Mouse (Mus musculus) c-Kit-positive CD71-negative TER-119-negative erythroid progenitor cells, embryonic 14.5 days (primary cell): ENCODE measurements around the gene Palmd.

ENCODE experiments used
- DNase-seq: peaks from one replicate; pipeline ENCODE4 v3.0.0-alpha.2; 2013; ENCODE audit warnings: low read depth

The Palmd gene

DNA sequence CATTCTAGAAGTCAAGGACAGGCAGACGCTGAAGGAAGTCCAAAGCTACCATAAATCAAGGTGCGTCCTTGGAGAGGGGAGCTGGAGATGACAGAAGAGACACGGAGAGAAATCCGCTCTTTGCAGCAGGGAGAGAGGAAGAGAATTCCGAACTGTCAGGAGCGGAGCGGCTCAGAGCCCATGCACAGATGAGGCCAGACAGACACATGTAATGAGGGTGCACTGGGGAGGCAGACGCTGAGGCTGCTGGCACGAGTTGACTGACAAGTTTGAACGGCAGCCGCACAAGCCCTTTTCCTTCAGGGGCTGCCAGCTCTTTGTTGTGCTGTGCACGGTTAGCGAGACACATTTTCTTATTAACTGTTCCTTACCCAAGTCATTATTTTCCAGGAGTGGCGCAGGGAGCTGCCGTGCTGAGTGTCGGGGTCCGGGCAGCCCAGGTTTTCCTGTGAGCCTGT is at the start of gene Palmd:
Gene Palmd, minus strand, starts transcription at position 448 of the 458 bp plus-strand sequence.
- no peak for DNase-seq

DNA sequence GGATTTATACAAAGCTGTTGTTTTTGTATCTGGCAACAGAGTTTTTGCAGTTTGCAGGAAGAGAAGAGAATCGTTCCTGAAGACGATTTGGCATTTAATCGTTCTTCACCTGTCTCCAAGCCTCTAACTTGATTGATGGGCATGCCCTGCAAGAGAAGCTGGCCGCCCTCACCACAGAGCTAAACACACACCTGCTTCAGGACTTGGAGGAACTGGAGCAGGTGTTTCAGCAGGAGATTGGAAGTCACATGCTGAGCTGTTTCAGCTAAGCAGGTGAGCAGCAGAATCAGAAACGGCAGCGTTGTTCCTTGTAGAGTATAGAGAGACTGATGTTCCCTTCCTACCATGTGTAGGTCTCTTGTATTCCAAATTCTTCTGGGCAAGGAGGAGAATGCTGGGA is 41.4 kb upstream of the Palmd start:
- DNase-seq, result no peak

DNA sequence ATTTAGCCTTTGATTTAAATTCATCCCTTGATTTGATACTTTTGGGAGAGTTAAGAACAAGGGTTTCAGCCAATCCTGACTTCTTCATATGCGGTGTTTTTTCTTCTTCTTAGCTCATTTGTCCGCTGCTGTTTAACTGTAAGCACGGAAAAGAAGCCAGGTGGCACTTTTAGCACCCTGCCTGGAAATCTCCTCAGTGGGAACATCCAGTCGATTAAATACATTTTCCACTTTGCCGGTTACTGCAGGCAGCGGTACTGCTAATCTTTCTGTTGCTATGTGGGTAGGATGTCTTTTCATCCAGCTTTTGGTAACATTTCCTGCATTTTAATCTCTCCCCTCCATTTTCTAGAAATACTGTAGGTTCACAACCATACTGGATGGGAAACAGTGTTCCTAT is 38.6 kb upstream of the Palmd start:
- DNase-seq, result no peak

DNA sequence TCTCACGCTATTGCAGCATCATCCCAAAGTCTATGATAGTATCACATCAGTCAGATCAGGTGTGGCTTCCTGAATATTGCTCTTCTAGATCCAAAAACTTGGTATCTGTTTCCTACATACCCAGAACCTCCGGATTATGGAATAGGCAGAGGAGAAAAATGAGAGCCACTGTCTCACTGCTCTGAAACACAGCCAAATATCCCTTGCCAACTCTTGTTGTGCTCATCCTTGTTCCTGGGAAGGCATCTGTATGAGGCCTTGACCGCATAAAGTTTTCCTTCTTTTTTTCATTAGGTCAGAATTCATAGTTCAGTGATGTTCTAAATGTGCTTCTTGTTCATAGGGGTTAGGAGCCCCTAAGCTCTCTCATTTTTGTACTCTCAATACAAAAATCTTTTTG is 37.8 kb upstream of the Palmd start:
- no peak for DNase-seq

DNA sequence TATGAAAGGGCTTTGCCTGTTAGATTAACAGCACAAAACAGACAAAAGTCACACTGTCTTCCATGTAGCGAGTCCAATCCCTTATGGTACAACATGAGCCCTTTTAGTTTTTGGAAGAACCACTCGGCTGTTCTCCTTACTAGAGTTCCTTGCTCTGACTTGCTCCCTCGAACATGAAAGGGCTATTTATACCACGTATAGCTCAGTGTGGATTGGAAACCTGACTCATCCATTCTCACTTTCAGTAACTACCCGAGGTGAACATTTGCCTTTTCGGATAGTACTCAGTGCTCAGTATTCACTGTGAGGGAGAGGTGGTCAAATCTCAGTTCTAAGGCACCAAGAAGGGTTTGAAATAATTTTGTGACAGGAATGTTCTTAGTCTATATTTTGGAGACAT is 34.6 kb upstream of the Palmd start:
- no peak for DNase-seq

DNA sequence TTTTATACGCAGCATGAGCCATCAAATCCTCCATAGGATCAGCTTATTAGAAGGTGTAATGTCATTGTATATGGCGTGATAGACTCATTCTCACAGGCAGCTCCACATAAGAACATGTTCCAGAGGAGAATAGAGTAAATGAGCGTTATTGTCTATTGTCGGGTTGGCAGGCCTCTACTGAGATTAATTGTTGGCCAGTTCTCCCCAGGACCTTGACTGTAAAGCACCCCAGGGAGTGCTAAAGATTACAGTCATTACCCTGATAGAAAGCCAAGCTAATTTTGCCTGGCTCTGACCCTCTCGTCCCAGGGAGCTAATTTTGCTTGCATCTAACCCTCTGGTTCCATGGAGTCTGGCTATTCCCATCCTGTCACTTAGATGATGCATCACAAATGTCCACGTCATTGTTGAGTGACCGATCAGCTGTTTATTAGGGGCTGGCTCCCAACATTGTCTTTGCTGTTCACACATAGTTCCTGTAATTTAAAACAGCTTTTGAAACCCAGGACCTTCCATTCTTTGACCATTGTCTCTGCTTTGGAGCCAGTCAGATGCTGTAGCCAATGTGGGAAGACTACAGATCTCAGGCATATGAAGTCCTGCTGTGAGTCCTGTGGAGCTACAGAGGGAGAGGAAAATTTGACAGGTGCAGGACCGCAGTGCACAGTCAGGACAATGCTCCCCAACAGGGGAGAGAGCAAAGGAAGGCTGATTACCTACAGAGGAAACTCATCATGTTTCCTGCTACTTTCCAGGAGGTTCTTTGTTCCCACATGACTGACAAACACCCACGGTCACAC is 33.1 kb upstream of the Palmd start:
- DNase-seq, result no peak

DNA sequence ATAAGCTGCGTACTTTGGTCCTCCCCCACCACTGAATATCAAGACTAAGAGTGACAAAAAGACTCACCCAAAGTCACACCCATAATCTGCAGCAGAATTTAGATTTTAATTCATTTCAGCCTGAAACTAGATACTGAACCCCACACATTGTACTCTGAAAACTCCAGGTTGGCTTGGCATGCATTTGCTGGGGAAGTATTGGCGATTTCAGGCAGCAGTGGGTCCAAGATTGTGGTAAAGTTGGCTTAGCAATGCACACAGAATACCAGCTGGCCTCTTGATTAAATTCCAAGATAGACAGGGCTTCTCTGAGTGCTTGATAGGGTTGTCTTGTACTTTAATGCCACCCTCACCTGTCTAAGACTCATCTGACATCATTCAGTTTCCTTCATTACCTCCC is 24.2 kb upstream of the Palmd start:
- DNase-seq, result no peak

DNA sequence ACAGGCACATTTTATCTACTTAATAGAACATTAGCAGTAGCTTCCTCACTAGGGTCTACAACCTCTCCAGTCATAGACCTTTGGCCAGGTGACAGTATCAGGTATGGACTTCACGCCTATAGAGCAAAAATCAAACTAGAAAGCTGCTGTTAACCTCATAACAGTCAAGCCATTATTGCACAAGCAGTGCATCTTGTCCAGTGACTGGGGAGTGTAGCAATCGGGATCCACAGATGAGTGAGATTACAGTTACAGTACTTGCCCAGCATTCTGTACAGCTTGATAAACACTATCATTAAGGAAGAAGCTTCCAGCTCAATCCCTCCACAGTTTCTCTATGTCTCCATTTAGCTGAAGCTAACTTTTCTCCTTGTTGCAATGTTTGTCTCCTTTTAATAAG is 22.4 kb upstream of the Palmd start:
- no peak for DNase-seq

DNA sequence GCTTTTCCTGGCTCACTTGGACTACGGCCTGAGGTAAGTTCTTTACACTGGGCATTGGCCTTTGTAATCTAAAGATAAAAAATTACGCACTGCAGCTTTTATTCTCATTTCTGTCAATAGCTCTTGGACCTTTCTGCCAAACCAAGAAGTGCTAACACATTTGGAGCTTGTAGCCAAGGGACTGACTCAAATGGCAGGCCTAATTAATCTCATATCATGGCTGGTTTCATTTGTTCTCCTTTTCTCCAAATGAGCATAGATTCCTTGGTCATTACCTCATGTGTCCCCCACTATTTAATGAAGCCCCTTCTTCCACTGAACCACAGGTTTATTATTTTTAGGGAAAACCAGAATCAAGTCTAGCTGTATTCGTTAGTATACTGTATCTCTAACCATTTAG is 19.4 kb upstream of the Palmd start:
- no peak for DNase-seq

DNA sequence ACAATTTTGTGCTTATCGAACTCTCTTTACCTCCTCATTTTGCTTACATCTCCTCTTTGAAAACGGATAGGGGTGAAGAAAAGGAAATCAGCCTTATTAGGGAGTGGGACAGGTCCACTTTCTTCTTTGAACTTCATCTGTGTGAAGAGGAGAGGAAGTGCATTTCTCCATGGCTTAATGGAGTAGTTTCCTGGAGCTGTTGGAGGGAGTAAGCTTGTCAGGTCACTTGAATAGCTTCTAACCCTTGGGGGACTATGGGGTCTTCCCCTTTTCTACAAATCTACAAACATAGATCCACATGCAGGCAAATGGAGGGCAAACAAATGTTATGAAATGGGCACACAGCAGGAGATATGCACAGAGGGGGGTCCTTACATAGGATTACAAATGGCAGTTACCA is 17.7 kb upstream of the Palmd start:
- no peak for DNase-seq

DNA sequence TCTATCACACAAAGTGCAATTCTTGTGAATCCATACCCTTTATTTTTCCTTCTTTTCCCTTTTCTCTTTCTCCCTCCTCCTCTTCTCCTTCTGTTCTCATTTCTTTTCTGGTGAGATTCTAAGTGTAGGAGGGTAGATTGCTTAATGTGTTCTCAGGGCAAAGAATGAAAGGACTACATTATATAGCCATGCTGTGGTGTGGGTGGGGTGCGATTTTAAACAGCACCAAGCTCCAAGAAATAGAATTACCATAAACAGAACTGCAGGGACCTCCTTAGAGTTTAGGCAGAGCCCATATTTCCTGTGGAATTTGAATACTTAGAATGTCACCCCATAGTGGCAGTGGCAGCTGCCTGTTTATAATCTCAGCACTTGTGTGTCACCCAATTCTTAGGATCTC is 17.0 kb upstream of the Palmd start:
- DNase-seq, result no peak

DNA sequence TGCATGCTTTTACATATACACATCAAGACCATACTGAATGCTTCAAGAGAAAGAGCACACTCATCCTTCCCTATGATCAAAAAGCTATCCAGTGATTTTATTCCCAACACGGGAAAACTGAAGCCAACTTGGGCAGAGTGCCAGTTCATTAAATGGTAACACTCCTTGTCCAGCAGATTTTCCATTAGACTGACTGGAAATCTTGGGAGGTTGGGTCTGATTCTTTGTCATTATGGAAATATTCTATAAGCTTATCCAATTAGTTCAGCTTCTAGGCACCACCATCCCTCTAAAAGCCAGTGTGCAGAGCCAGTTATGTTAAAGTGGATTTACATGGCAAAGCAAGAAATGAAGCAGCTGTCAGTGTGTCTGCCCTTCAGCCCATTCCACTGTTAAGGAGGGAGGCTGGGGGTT is 16.3 kb upstream of the Palmd start:
- DNase-seq, result no peak

DNA sequence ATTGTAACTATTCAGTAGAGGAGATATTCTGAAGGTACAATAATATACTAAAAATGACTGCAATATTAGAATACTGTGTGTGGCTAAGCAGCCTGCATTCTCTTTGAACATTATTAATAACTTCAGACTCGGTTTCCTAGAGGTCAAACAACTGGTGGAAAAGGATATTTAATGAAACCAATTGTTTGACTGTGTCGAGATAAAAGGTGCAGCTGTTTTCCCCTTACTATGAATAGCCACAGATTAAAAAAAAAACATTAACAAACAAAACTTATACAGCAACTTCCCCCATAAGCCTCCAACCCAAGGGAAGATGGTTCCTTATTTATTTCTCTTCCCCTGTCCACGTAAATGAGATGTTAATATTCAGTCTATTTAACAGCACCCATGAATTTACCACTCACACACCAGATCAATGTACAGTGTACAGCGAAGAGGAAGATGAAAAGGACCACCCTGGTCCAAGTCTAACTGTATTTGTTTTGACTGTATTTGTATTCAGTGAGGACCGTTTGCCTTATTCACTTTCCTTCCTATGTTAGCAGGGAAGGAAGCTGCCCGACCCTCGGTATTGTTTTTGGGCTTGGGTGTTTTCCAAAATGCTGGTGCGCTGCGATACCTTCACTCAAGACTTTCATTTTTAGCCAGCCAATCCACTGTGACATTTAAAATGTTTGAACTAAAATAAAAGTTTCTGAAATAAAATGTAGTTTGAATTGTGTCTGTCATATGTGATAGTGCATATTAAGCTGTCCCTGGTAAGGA is 13.2 kb upstream of the Palmd start:
- no peak for DNase-seq

DNA sequence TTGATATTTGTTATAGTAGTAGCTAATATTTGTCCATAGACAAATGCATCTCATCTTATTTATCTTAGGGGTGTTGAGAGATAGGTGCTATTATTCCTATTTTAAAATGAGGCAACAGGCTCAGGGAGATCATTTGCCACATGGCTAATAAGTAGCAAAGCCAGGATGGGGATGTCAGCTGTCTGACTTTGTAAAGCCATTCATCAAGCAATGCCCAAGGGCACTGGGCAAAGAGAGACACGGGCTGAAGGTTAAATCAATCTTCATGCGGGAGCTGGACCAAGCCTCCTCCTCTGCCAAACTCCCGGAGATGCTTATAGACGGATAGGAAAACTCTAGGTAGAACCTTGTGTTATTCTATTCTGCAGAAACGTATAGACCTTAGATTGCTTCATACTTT is 999 bp upstream of the Palmd start:
- DNase-seq, result no peak

DNA sequence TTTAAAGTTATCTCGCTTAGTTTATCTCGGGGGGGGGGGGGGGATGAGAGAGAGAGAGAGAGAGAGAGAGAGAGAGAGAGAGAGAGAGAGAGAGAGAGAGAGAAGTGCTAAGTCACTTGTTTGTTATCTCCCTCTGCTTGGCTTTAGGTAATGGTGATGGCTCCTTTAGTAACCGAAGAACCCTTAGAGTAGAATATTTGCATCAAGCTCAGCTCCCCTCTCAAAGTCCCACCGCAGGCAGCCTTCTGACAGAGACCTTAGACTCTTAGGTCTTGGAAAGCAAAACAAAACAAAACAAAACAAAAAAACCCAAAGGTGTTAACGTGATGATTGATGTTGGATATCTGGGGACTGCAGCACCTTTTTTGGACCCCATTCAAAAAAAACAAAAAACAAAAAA is 216 bp upstream of the Palmd start:
- no peak for DNase-seq

DNA sequence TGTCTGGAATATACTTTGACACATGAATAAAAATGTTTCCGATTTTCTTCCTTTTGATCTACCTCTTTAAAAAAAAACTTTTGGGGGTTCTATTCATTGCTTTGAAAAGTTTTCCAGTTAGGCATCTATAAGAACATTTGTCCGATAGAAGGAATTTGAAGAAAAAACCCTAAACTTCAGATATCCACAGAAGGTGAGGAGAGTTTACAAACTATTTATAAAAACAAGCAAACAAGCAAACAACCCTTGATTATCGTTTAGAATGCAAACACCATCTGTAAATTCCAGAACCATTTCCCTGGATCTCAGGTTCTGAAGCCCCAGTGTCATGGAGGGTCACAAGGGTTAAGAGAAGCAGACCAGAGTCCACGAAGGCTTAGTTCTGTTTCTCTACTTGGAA is 820 bp downstream of the Palmd start, which contains the start of gene 4930455H04Rik:
Gene 4930455H04Rik, plus strand, starts transcription at position 301 of the 400 bp plus-strand sequence.
- DNase-seq, result no peak

DNA sequence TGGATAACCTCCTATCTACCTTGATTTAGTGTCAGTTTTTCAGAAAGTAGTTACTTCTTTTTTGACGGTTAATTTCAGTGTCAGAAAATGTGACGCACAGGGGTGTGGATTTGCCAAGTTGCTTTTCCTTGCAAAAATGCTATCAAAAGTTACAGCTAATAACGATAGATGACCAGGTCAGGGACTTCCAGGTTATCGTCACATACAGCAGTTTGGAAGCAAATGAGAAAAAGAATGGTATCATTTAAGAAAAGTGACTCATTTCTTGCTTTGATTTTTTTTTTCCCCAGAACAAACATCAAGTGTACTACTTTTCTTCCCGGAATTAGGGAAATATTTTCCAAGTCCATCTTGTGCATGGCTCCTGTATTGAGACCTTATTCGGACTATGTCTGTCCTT is 1.4 kb downstream of the Palmd start:
- DNase-seq, result no peak

DNA sequence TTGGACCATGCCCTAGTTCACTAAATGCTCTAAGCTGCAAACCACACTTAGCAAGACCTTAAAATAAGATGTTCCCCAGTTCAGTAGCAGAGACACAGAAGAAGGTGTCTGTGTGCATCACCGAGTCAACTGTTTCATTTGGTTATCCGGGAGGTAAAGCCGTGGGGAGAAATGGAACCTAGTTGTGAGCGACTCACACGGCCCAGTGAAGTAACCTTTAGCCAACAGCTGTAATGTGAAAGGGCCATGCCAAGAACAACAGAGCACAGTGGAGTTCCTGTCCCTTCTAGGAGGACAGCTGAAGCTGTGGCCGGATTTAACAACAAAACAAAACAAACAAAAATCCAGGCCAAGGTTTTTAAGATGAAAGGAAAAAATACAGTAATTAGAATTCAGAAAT is 2.0 kb downstream of the Palmd start:
- DNase-seq, result no peak

DNA sequence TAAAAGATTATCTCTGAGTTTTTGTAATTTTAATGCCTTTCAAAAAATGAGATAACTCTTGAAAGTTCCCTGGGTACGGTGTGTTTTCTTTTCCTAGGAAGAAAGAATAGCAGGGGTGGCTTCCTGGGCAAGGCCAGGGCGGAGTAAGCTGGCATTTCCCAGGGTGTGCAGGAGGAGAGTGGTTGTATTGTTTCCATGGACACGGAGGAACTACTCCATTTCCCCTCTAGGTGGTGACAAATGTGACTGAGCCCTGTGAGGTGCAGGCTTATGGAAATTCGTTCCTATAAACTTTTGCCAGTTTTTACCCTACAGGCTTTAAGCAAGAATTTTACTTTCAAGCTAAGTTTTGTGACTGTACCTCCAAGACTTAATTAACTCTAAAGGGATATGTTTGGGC is 2.6 kb downstream of the Palmd start:
- DNase-seq, result peak; percentile 32

DNA sequence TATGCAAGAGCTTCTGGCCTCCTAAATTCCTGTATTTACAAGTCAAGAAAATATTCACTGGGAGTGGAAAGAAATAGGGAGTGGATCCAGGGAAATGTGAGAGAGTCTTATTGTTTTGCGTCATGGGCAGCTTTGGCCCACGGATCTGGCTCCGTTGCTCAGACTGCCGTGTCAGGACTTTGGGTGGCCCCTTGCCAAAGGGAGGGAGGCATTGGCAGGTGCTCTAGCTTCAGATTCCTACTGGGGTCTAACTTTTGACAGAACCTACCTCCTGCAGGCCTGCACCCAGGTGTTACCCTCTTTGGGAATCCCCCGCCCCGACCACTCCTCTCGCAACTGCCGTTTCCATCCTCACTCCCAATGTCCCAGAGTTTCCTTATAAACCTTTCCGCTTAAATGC is 4.4 kb downstream of the Palmd start:
- no peak for DNase-seq

DNA sequence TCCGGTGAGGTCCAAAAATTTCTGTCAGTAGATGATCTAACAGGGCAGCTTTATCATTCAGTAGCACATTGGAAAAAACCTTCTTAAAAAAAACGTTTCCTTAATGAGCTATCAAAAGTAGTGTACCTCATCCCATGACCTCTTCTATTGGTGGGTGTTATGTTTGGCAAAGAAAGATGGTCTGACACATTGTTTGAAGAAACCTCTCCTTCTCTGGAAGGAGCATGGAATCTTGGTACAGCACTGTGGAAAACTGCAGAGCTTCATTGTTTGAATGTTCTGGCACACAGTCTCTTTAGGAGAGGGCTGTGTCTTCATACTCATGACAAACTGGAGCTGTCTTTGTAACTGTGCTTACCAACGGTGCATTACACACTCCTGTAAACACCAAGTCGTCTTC is 5.6 kb downstream of the Palmd start:
- no peak for DNase-seq

DNA sequence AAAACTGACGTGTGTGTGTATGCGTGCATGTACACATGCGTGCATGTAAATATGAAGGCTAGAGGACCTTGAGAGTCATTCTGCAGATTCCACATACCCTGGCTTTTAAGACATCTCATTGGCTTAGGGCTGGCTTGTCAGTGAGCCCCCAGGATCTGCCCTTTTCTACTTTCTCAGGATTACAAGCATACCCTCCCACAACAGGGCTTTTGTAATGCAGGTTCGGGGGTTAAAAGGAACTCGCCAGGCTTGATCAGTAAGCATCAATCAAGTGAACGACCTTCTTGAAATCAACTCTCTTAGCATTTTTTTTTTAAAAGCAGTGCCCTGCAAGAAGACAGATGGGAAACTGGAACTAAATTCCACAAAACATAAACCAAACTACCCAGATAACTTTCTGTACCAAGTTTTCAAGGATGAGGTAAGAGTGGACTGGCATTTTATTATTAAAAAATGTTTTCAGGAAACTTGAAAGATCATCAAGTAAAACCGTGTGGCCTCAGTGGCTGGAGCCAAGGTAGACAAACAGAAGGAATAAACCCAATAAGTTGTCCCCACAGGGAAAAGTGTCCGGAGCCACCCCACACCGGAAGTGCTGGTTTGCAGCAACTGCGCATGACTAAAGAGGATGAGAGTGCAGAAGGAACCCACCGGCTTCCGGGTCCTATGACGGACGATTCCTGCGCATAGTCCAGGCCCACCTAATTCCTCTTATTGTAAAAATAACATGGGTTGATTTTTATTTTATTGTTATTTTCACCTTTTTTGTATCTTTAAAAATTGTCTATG is 7.2 kb downstream of the Palmd start:
- DNase-seq, result no peak

DNA sequence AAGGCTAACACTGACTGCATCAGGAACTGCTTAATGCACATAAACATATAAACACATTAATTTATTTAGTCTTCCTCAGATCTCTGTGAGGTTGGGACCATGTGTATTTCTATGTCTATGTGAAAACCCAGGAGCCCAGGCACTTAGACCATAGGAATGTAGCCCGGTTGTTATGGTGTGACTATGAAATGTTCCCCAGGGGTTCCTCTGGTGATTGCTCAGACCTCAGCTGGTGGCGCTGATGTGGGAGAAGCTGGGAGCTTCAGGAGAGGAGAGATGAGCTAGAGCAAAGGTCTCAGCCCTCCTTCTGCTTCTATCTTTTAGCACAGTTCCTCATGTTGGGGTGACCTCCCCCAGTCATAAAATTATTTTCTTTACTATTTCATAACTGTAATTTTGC is 8.4 kb downstream of the Palmd start:
- no peak for DNase-seq
